Mouse (Mus musculus) layer of hippocampus, postnatal 14 days (tissue): ENCODE measurements around the gene Icam4. TPM values are rescaled to one million over a fixed set of nuclear protein-coding genes. Genes with fewer than 3 reads are reported as not detected.
"Not testable (repeated sequence)": the region's sequence is repeated elsewhere in the genome, so short reads cannot be mapped to it uniquely, and the experiment has no call there.

ENCODE experiments used
- DNase-seq, 2 experiments: peaks; one replicate each; pipeline ENCODE4 v3.0.0; 2021 to 2022; ENCODE audit warnings: low spot score in 2 of 2, mixed read lengths in 1 of 2
- long read RNA-seq, 2 experiments: library from polyadenylated mRNA; stranded (forward); transcript quantifications; one replicate each; pipeline ENCODE4 v2.0.0; 2021
- total RNA-seq, 2 experiments: library from RNA; stranded (reverse); gene quantifications; 2 replicates each; pipeline ENCODE4 v1.2.3; 2021

The Icam4 gene
- under 1 TPM; 0.41 to 0.44 TPM for total RNA-seq
- long read RNA-seq, experiment 1 = 0 reads
- long read RNA-seq, experiment 2 = 0 reads

GRCm38 (mm10) chr9:21029291-21030054, at the start of gene Icam4:
Gene Icam4 (plus strand): TSS chr9:21029373.
- DNase-seq = peak; percentile 59 to 77

GRCm38 (mm10) chr9:20979769-20980168, 49.4 kb upstream of the Icam4 start:
- no peak for DNase-seq

GRCm38 (mm10) chr9:20982171-20982570, 47.0 kb upstream of the Icam4 start:
- no peak for DNase-seq

GRCm38 (mm10) chr9:20983169-20983568, 46.0 kb upstream of the Icam4 start:
- no peak for DNase-seq

- DNase-seq = no peak
These were observed 42.1 kb upstream of the Icam4 start for GRCm38 (mm10) chr9:20986952-20987686.

- DNase-seq = no peak
These were observed 41.2 kb upstream of the Icam4 start for GRCm38 (mm10) chr9:20987953-20988352.

GRCm38 (mm10) chr9:20990861-20991260, 38.3 kb upstream of the Icam4 start:
- DNase-seq = no peak

- no peak for DNase-seq
These were observed 37.6 kb upstream of the Icam4 start for GRCm38 (mm10) chr9:20991587-20991986.

- DNase-seq = no peak
These were observed 35.8 kb upstream of the Icam4 start for GRCm38 (mm10) chr9:20993165-20993898.

GRCm38 (mm10) chr9:20995069-20995468, 34.1 kb upstream of the Icam4 start:
- DNase-seq = no peak

- DNase-seq = no peak
These were observed 32.1 kb upstream of the Icam4 start for GRCm38 (mm10) chr9:20997065-20997464.

- DNase-seq = not testable (repeated sequence)
These were observed 30.8 kb upstream of the Icam4 start for GRCm38 (mm10) chr9:20998337-20998736.

GRCm38 (mm10) chr9:21000811-21001210, 28.4 kb upstream of the Icam4 start:
- no peak for DNase-seq

- DNase-seq = no peak
These were observed 27.4 kb upstream of the Icam4 start for GRCm38 (mm10) chr9:21001651-21002200.

GRCm38 (mm10) chr9:21002270-21002626, 26.9 kb upstream of the Icam4 start:
- DNase-seq = no peak

GRCm38 (mm10) chr9:21002627-21003551, 26.3 kb upstream of the Icam4 start, which contains the start of gene Mrpl4:
Gene Mrpl4 (plus strand): TSS chr9:21002738.
- peak; percentile 91 to 93 for DNase-seq

GRCm38 (mm10) chr9:21007313-21007952, 21.7 kb upstream of the Icam4 start:
- DNase-seq = no peak

GRCm38 (mm10) chr9:21008007-21008406, 21.2 kb upstream of the Icam4 start:
- no peak for DNase-seq

- DNase-seq = no peak
These were observed 18.8 kb upstream of the Icam4 start for GRCm38 (mm10) chr9:21010362-21010761.
